Mouse (Mus musculus) stomach, postnatal 0 days (tissue): ENCODE results near the gene Gja5. TPM values are rescaled to one million over a fixed set of nuclear protein-coding genes. Genes with fewer than 3 reads are reported as not detected.
"Not testable (repeated sequence)": the region's sequence is repeated elsewhere in the genome, so short reads cannot be mapped to it uniquely, and the experiment has no call there.

Source experiments
- ATAC-seq: fragments of 200-750 bp; cut with Nextera tagmentation; 2 replicates; pipeline ENCODE4 v1.8.0; 2017; ENCODE audit not compliant: low FRiP score, low TSS enrichment
- DNase-seq: peaks from one replicate; pipeline ENCODE4 v3.0.0-alpha.2; 2016; ENCODE audit warnings: low spot score
- H3K27ac ChIP-seq: fragments of 300-500 bp; sonication (generic); replicated peaks from 2 replicates; pipeline ENCODE4 v1.5.1; 2014; ENCODE audit warnings: mild to moderate bottlenecking, control low read depth
- H3K27me3 ChIP-seq: fragments of 300-500 bp; sonication (generic); 2 replicates; pipeline ENCODE4 v1.6.1; 2014; ENCODE audit warnings: low read length; ENCODE audit not compliant: control insufficient read depth, insufficient read depth
- H3K36me3 ChIP-seq: fragments of 300-500 bp; sonication (generic); 2 replicates; pipeline ENCODE4 v1.6.1; 2014; ENCODE audit warnings: low read length, mixed read lengths; ENCODE audit not compliant: control insufficient read depth, insufficient read depth
- H3K4me1 ChIP-seq: fragments of 300-500 bp; sonication (generic); replicated peaks from 2 replicates; pipeline ENCODE4 v1.6.1; 2014; ENCODE audit warnings: antibody characterized with exemption; ENCODE audit not compliant: control insufficient read depth, insufficient read depth
- H3K4me2 ChIP-seq: fragments of 300-500 bp; sonication (generic); replicated peaks from 2 replicates; pipeline ENCODE4 v1.6.1; 2014; ENCODE audit warnings: low read depth, mild to moderate bottlenecking, control low read depth, moderate library complexity
- H3K4me3 ChIP-seq: fragments of 300-500 bp; sonication (generic); 2 replicates; pipeline ENCODE4 v1.5.1; 2014; ENCODE audit warnings: low read depth, low read length, control low read depth
- H3K9ac ChIP-seq: fragments of 300-500 bp; sonication (generic); 2 replicates; pipeline ENCODE4 v1.6.1; 2014; ENCODE audit warnings: mild to moderate bottlenecking, low read length, control low read depth, mixed read lengths
- H3K9me3 ChIP-seq: fragments of 300-500 bp; sonication (generic); 2 replicates; pipeline ENCODE4 v1.6.1; 2016; ENCODE audit warnings: low read length; ENCODE audit not compliant: control insufficient read depth
- CTCF ChIP-seq: IDR thresholded peaks from 2 replicates; pipeline ENCODE4 v1.5.1; 2016; ENCODE audit warnings: antibody characterized with exemption, low read depth, mild to moderate bottlenecking, moderate library complexity
- EP300 ChIP-seq: optimal IDR thresholded peaks from 2 replicates; pipeline ENCODE3; 2016; ENCODE audit warnings: antibody characterized with exemption
- whole genome bisulfite sequencing: fragments of 180-500 bp; shearing (Covaris S2); extraction: QIAGEN DNeasy Blood & Tissue Kit; methylation state at CpG from one replicate; pipeline ENCODE4 v1.1.7; 2014; 5-methylcytosine and 5-hydroxymethylcytosine counted together
- polyA plus RNA-seq: library from polyadenylated mRNA; unstranded; fragments of >200 nt; fragmentation: Nextera tagmentation; extraction: Ambion mirVana; gene quantifications from 2 replicates; pipeline ENCODE4 v1.2.1, GENCODE M21; 2015

Gja5 gene
- polyA plus RNA-seq, 1 experiment from 2014 or later = 4.1 TPM

- 83% methylated on average over 5 of the region's 5 CpGs for WGBS
- no peak overlapping the region for H3K27ac ChIP-seq
- ATAC-seq = no peak
These were observed 154.2 kb downstream of the Gja5 start for GRCm38 (mm10) chr3:97058704-97059103.

GRCm38 (mm10) chr3:97060119-97060518 is 155.6 kb downstream of the Gja5 start:
- no peaks in the 10 kb centered on the region for H3K4me1 ChIP-seq
- H3K9ac ChIP-seq = no peak overlapping the region
- no peak overlapping the region for H3K4me3 ChIP-seq
- DNase-seq = no peak
- no peaks in the 10 kb centered on the region for H3K36me3 ChIP-seq
- ATAC-seq = no peak
- TF ChIP-seq CTCF = no peak
- no peak for TF ChIP-seq EP300
- no peaks in the 10 kb centered on the region for H3K27me3 ChIP-seq
- H3K27ac ChIP-seq = no peak overlapping the region
- 97% methylated on average over 4 of the region's 4 CpGs for WGBS
- H3K4me2 ChIP-seq = no peak overlapping the region
- no peaks in the 10 kb centered on the region for H3K9me3 ChIP-seq

More at GRCm38 (mm10) chr3:97058704-97059103, 154.2 kb downstream of the Gja5 start:
- Histone ChIP-seq H3K36me3 (no peaks in the 10 kb centered on the region), H3K27me3 (no peaks in the 10 kb centered on the region), H3K4me1 (no peaks in the 10 kb centered on the region), H3K4me2 (no peak overlapping the region), H3K4me3 (no peak overlapping the region), H3K9ac (no peak overlapping the region), H3K9me3 (no peaks in the 10 kb centered on the region)
- TF ChIP-seq CTCF (no peak), EP300 (no peak)
- DNase-seq = no peak

- H3K9ac ChIP-seq = no peak overlapping the region
- no peak for ATAC-seq
- 55% methylated on average over 5 of the region's 5 CpGs for WGBS
- no peak for TF ChIP-seq EP300
- TF ChIP-seq CTCF = no peak
- DNase-seq = no peak
- no peaks in the 10 kb centered on the region for H3K27me3 ChIP-seq
- H3K36me3 ChIP-seq = no peaks in the 10 kb centered on the region
- H3K27ac ChIP-seq = no peak overlapping the region
- H3K4me1 ChIP-seq = no peaks in the 10 kb centered on the region
- no peak overlapping the region for H3K4me3 ChIP-seq
- H3K9me3 ChIP-seq = no peaks in the 10 kb centered on the region
- no peak overlapping the region for H3K4me2 ChIP-seq
These were observed 158.3 kb downstream of the Gja5 start for GRCm38 (mm10) chr3:97062814-97063213.

- Histone ChIP-seq H3K4me1 (no peaks in the 10 kb centered on the region), H3K4me3 (no peak overlapping the region), H3K9ac (no peak overlapping the region), H3K27ac (no peak overlapping the region), H3K4me2 (no peak overlapping the region), H3K9me3 (no peaks in the 10 kb centered on the region), H3K36me3 (no peaks in the 10 kb centered on the region), H3K27me3 (no peaks in the 10 kb centered on the region)
- ATAC-seq (no peak), DNase-seq (no peak)
- WGBS = 70% methylated on average over 6 of the region's 6 CpGs
- TF ChIP-seq CTCF (no peak), EP300 (no peak)
These were observed 159.6 kb downstream of the Gja5 start for GRCm38 (mm10) chr3:97064046-97064445.

- H3K9ac ChIP-seq, H3K4me2 ChIP-seq, H3K27me3 ChIP-seq, H3K4me3 ChIP-seq, ATAC-seq, H3K9me3 ChIP-seq, H3K4me1 ChIP-seq, H3K36me3 ChIP-seq, DNase-seq, H3K27ac ChIP-seq: not testable (repeated sequence)
- 90% methylated on average over 6 of the region's 7 CpGs for WGBS
These were observed 165.1 kb downstream of the Gja5 start for GRCm38 (mm10) chr3:97069589-97069988.

- 46% methylated on average over 9 of the region's 9 CpGs for WGBS
These were observed 167.4 kb downstream of the Gja5 start for GRCm38 (mm10) chr3:97071916-97072315.

GRCm38 (mm10) chr3:97072361-97072760 is 167.9 kb downstream of the Gja5 start:
- WGBS = 43% methylated on average over 5 of the region's 5 CpGs
- ATAC-seq = 0 out of 2 replicates have a peak, but pooled peaks have one; percentile 19
- not testable (repeated sequence) for H3K36me3 ChIP-seq, DNase-seq, H3K9me3 ChIP-seq, H3K4me2 ChIP-seq, H3K4me3 ChIP-seq, H3K9ac ChIP-seq, H3K27ac ChIP-seq, H3K4me1 ChIP-seq, H3K27me3 ChIP-seq

More at GRCm38 (mm10) chr3:97071916-97072315, 167.4 kb downstream of the Gja5 start:
- not testable (repeated sequence) for ATAC-seq, H3K4me2 ChIP-seq, H3K4me3 ChIP-seq, H3K9me3 ChIP-seq, H3K9ac ChIP-seq, H3K36me3 ChIP-seq, H3K4me1 ChIP-seq, H3K27ac ChIP-seq, DNase-seq, H3K27me3 ChIP-seq

- not testable (repeated sequence) for H3K4me3 ChIP-seq, H3K4me1 ChIP-seq, DNase-seq, H3K27me3 ChIP-seq, H3K9ac ChIP-seq, H3K9me3 ChIP-seq, H3K36me3 ChIP-seq, H3K27ac ChIP-seq
- peak; percentile 83 for ATAC-seq
- WGBS = 30% methylated on average over 2 of the region's 11 CpGs
- H3K4me2 ChIP-seq = peak overlapping the region; percentile 20; the same call in 1 of the 2 replicates
These were observed 171.4 kb downstream of the Gja5 start for GRCm38 (mm10) chr3:97075744-97076350.
